Mouse (Mus musculus): ENCODE data around the gene Crhr2. TPM values are rescaled to one million over a fixed set of nuclear protein-coding genes. Genes with fewer than 3 reads are reported as not detected.

Crhr2 gene
- total and polyA plus RNA-seq, 3 experiments: not detected

- dilution Hi-C loops (cut with MboI; ENCODE audit: extremely low pct_ligation_motif_present, extremely low pct_unique_long_range_greater_than_20kb, low sequenced_read_pairs) (no loop called here), in situ Hi-C loops (cut with MboI; ENCODE audit: low pct_ligation_motif_present, low pct_unique_long_range_greater_than_20kb, low sequenced_read_pairs) (no loop called here)
- Histone ChIP-seq H3K4me3 (replicated peaks in 1 of 3; ENCODE audit: low read depth in 2 of 3, low read length in 2 of 3, poor library complexity in 1 of 3) (no peak overlapping the region), H3K9ac (ENCODE audit: insufficient read depth, low read depth) (no peak overlapping the region), H3K79me2 (replicated peaks; ENCODE audit: control insufficient read depth, extremely low read depth, insufficient read depth, poor library complexity, severe bottlenecking) (no peaks in the 10 kb centered on the region), H3K27me3 (replicated peaks) (peaks cover 53% of the 10 kb centered on the region), H3K4me2 (ENCODE audit: insufficient read depth, low read depth, poor library complexity, severe bottlenecking) (no peak overlapping the region), H3K27ac (ENCODE audit: insufficient read depth, low read depth) (no peak overlapping the region), H3K4me1 (ENCODE audit: control insufficient read depth in 1 of 2, insufficient read depth in 2 of 2) (no peaks in the 10 kb centered on the region), H3K9me3 (replicated peaks; ENCODE audit: low read length) (peaks cover 3% of the 10 kb centered on the region), H3K36me3 (replicated peaks in 1 of 2; ENCODE audit: control insufficient read depth in 1 of 2, insufficient read depth in 1 of 2, low read length in 1 of 2) (no peaks in the 10 kb centered on the region)
- TF ChIP-seq NRF1 (IDR thresholded peaks at IDR 0.05; ENCODE audit: low read depth, low read length) (no peak), CHD1 (IDR thresholded peaks at IDR 0.05; ENCODE audit: low read depth, low read length) (no peak), ZKSCAN1 (IDR thresholded peaks at IDR 0.05; ENCODE audit: borderline replicate concordance, low read depth, low read length) (no peak), NELFE (IDR thresholded peaks at IDR 0.05; ENCODE audit: low read depth, low read length) (no peak), PAX5 (IDR thresholded peaks at IDR 0.05; ENCODE audit: low read length) (no peak), EP300 (IDR thresholded peaks at IDR 0.05; ENCODE audit: low read length) (no peak), RAD21 (IDR thresholded peaks at IDR 0.05; ENCODE audit: low read depth, low read length) (no peak), MAFK (IDR thresholded peaks at IDR 0.05; ENCODE audit: insufficient replicate concordance, low read length) (no peak), ZMIZ1 (IDR thresholded peaks at IDR 0.05; ENCODE audit: low read depth, low read length) (no peak), POLR2AphosphoS2 (IDR thresholded peaks at IDR 0.05; ENCODE audit: low read depth, low read length) (no peak), MAZ (IDR thresholded peaks at IDR 0.05; ENCODE audit: low read depth, low read length) (no peak), ZC3H11A (IDR thresholded peaks at IDR 0.05; ENCODE audit: low read depth, low read length) (no peak), CTCF (conservative IDR thresholded peaks at IDR 0.05 in 1 of 2, IDR thresholded peaks at IDR 0.05 in 1 of 2; ENCODE audit: low read depth in 2 of 2, low read length in 2 of 2) (no peak), MXI1 (IDR thresholded peaks at IDR 0.05; ENCODE audit: low read depth, low read length) (no peak), IRF4 (IDR thresholded peaks at IDR 0.05; ENCODE audit: low read depth, low read length) (no peak), MAX (IDR thresholded peaks at IDR 0.05; ENCODE audit: low read length) (no peak)
- no peak for DNase-seq (ENCODE audit: extremely low read depth)
Observed at GRCm38 (mm10) chr6:55130631-55131030, 2.2 kb downstream of the Crhr2 start.

- H3K27ac ChIP-seq (ENCODE audit: insufficient read depth, low read depth): no peak overlapping the region
- H3K9me3 ChIP-seq (replicated peaks; ENCODE audit: low read length): no peaks in the 10 kb centered on the region
- no peaks in the 10 kb centered on the region for H3K4me1 ChIP-seq (ENCODE audit: control insufficient read depth in 1 of 2, insufficient read depth in 2 of 2)
- dilution Hi-C loops (cut with MboI; ENCODE audit: extremely low pct_ligation_motif_present, extremely low pct_unique_long_range_greater_than_20kb, low sequenced_read_pairs) (no loop called here), in situ Hi-C loops (cut with MboI; ENCODE audit: low pct_ligation_motif_present, low pct_unique_long_range_greater_than_20kb, low sequenced_read_pairs) (no loop called here)
- TF ChIP-seq ZNF384 (IDR thresholded peaks at IDR 0.05; ENCODE audit: low read depth, low read length): no peak
- TF ChIP-seq CTCF (conservative IDR thresholded peaks at IDR 0.05 in 1 of 2, IDR thresholded peaks at IDR 0.05 in 1 of 2; ENCODE audit: low read depth in 2 of 2, low read length in 2 of 2): no peak
- no peak for TF ChIP-seq POLR2A (IDR thresholded peaks at IDR 0.05; ENCODE audit: low read depth, low read length)
- TF ChIP-seq MAX (IDR thresholded peaks at IDR 0.05; ENCODE audit: low read length): no peak
- no peak for TF ChIP-seq NRF1 (IDR thresholded peaks at IDR 0.05; ENCODE audit: low read depth, low read length)
- TF ChIP-seq UBTF (IDR thresholded peaks at IDR 0.05; ENCODE audit: low read depth, low read length): no peak
- no peak for TF ChIP-seq MAZ (IDR thresholded peaks at IDR 0.05; ENCODE audit: low read depth, low read length)
- TF ChIP-seq USF1 (IDR thresholded peaks at IDR 0.05; ENCODE audit: low read depth, low read length): no peak
- no peak for TF ChIP-seq ZC3H11A (IDR thresholded peaks at IDR 0.05; ENCODE audit: low read depth, low read length)
- no peak for TF ChIP-seq ETS1 (conservative IDR thresholded peaks at IDR 0.05; ENCODE audit: low read depth, low read length)
- no peak for TF ChIP-seq MAFK (IDR thresholded peaks at IDR 0.05; ENCODE audit: insufficient replicate concordance, low read length)
- no peak for TF ChIP-seq GABPA (IDR thresholded peaks at IDR 0.05; ENCODE audit: insufficient replicate concordance, low read depth, low read length)
- no peak for TF ChIP-seq HCFC1 (IDR thresholded peaks at IDR 0.05; ENCODE audit: low read depth, low read length)
- TF ChIP-seq PAX5 (IDR thresholded peaks at IDR 0.05; ENCODE audit: low read length): no peak
- TF ChIP-seq MXI1 (IDR thresholded peaks at IDR 0.05; ENCODE audit: low read depth, low read length): no peak
- no peak for TF ChIP-seq TCF12 (IDR thresholded peaks at IDR 0.05; ENCODE audit: low read depth, low read length)
- TF ChIP-seq JUND (conservative IDR thresholded peaks at IDR 0.05; ENCODE audit: low read depth, low read length): no peak
- no peak overlapping the region for H3K4me3 ChIP-seq (replicated peaks in 1 of 3; ENCODE audit: low read depth in 2 of 3, low read length in 2 of 3, poor library complexity in 1 of 3)
- no peak overlapping the region for H3K9ac ChIP-seq (ENCODE audit: insufficient read depth, low read depth)
- H3K27me3 ChIP-seq (replicated peaks): peaks cover 46% of the 10 kb centered on the region
- no peak overlapping the region for H3K4me2 ChIP-seq (ENCODE audit: insufficient read depth, low read depth, poor library complexity, severe bottlenecking)
- H3K79me2 ChIP-seq (replicated peaks; ENCODE audit: control insufficient read depth, extremely low read depth, insufficient read depth, poor library complexity, severe bottlenecking): no peaks in the 10 kb centered on the region
- no peaks in the 10 kb centered on the region for H3K36me3 ChIP-seq (replicated peaks in 1 of 2; ENCODE audit: control insufficient read depth in 1 of 2, insufficient read depth in 1 of 2, low read length in 1 of 2)
- DNase-seq (ENCODE audit: extremely low read depth): no peak
Observed at GRCm38 (mm10) chr6:55128391-55128790, 4.4 kb downstream of the Crhr2 start.

Data from CH12.LX (cell line).